Mouse (Mus musculus) heart, postnatal 36 days (tissue): Measurements from ENCODE around the gene Dctpp1. TPM values are rescaled to one million over a fixed set of nuclear protein-coding genes. Genes with fewer than 3 reads are reported as not detected.
A peak's percentile ranks its signal among the peaks of the same experiment; 100 is the strongest.

Source experiments
- DNase-seq, 2 experiments: peaks; one replicate each; pipeline ENCODE4 v3.0.0; 2021 to 2022
- intact Hi-C: fragments of 180-260 bp; cut with DNase I; formaldehyde crosslinking; loops from one replicate; pipeline ENCODE4 v1.15.1; 2025
- total RNA-seq, 2 experiments: library from RNA; stranded (reverse); gene quantifications; 2 replicates each; pipeline ENCODE4 v1.2.3; 2021

The Dctpp1 gene
- total RNA-seq = 10 to 100 TPM; 40.7 to 45.0 TPM

- intact Hi-C loops = loop anchor here (2.0 to 5.0 kb wide), 2 partner anchors 14 to 82 kb away; partner anchors contain the start of gene Sephs2
- peak; percentile 94 to 95 for DNase-seq
Observed at GRCm38 (mm10) chr7:127260309-127261111, at the start of gene Dctpp1. TSS of gene Dctpp1 (minus strand) at chr7:127260709.

- DNase-seq = no peak
- intact Hi-C loops = loop anchor here (1.0 to 5.0 kb wide), 2 partner anchors 97 to 188 kb away; partner anchors contain the start of gene Zfp764
Observed at GRCm38 (mm10) chr7:127309951-127310350, 49.4 kb upstream of the Dctpp1 start.

GRCm38 (mm10) chr7:127308887-127309286 is 48.4 kb upstream of the Dctpp1 start:
- intact Hi-C loops = loop anchor here (1.0 to 5.0 kb wide), 2 partner anchors 98 to 189 kb away; partner anchors contain the start of gene Zfp764
- peak; percentile 46 to 48 for DNase-seq

GRCm38 (mm10) chr7:127308431-127308830 is 47.9 kb upstream of the Dctpp1 start:
- intact Hi-C loops = loop anchor here (5.0 kb wide), 1 partner anchor 99 kb away; the partner anchor contains the start of gene Zfp764
- no peak for DNase-seq

DNA sequence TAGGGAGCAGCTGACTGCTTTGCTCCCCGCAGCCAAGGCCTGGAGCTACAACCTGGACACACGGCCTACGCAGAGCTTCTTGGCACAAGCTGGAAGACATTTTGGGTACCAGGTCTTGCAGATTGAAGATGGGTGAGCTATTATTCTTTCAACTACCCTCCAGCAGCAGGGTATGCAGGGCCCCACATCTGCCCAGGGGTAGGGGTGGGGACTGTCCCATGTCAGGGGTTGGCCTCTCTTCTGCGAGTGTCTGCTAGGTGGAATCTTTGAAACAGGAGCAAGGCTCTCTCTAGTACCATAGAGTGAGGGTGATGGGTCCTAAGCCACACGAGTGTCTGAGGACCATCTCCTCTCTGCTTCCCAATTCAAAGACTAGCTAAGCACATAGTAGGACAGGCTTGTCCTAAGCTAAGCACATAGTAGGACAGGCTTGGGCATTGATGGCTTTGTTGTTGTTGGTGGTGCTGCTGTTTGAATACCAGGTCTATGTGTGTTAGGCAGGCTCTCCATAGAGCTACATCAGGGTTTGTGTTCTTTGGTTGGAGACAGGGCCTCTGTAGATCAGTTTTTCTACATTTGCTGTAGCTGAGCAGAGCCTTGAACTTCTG is 37.2 kb upstream of the Dctpp1 start:
- intact Hi-C loops = no loop called here
- no peak for DNase-seq

GRCm38 (mm10) chr7:127296786-127297555 is 36.5 kb upstream of the Dctpp1 start:
- DNase-seq = no peak
- intact Hi-C loops = no loop called here

GRCm38 (mm10) chr7:127296098-127296497 is 35.6 kb upstream of the Dctpp1 start, which contains the start of gene Itgal:
TSS of gene Itgal (plus strand) at chr7:127296260.
- intact Hi-C loops = no loop called here
- no peak for DNase-seq

- DNase-seq = no peak
- intact Hi-C loops = no loop called here
Observed at GRCm38 (mm10) chr7:127290142-127290541, 29.6 kb upstream of the Dctpp1 start.

- intact Hi-C loops = no loop called here
- no peak for DNase-seq
Observed at GRCm38 (mm10) chr7:127289306-127289705, 28.8 kb upstream of the Dctpp1 start.

- intact Hi-C loops = no loop called here
- DNase-seq = no peak
Observed at GRCm38 (mm10) chr7:127287940-127288339, 27.4 kb upstream of the Dctpp1 start.

DNA sequence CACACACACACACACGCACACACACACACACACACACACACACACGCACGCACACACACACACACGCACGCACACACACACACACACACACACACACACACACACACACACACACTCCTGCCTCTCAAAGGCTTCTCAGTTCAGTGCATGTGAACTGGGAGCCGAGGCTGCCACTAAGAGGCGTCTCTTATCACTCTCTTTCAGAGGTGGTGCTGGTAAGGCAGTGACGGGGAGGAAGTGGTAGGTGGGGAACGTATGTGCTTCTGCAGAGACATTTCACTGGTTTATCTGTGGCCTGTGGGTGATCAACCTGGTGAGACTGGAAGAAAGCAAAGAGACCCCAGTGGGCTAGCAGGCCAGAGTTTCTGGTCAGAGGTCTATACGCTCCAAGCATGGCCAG is 24.6 kb upstream of the Dctpp1 start:
- no peak for DNase-seq
- intact Hi-C loops = no loop called here

GRCm38 (mm10) chr7:127282190-127282589 is 21.7 kb upstream of the Dctpp1 start:
- intact Hi-C loops = no loop called here
- DNase-seq = no peak

GRCm38 (mm10) chr7:127281114-127281513 is 20.6 kb upstream of the Dctpp1 start:
- DNase-seq = no peak
- intact Hi-C loops = no loop called here

- no peak for DNase-seq
- intact Hi-C loops = no loop called here
Observed at GRCm38 (mm10) chr7:127280092-127280491, 19.6 kb upstream of the Dctpp1 start.

DNA sequence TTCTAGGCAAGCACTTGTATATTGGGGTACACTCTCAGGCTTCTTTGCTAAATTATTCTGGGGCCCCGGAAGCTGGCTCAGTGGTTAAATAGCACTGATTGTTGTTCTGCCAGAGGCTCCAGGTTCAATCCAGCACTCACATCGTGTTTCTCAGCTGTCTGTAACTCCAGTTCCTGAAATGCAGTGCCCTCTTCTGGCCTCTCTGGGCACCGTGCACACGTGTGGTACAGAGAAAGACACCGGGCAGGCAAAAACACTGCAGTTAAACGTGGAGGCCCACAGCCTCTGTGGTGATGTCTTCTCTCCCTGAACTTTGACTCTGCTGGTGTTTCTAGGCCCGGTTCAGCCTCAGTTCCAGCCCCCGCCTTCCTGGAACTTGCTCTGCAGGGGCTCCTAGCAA is 17.8 kb upstream of the Dctpp1 start:
- intact Hi-C loops = no loop called here
- DNase-seq = no peak

DNA sequence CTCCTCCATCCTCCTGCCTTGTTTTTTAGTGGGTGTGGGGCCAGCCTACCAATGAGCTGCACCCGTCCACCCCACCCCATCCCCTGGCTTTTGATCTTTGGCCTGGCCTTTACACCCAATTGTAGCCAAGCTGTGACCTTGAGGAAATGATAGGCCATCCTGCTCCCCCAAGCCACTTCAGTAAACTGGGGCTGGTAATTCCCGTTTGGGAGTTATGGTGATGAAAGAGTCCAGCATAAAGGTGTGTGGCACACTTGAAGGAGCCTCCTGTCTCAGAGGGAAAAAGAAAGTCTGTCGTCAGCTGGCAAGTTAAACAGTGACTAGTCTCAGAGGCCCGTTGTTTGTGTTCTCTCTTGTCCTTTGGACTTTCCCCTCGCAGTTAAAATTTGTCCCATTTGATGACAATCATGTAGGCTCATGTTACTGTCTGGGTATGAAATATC is 16.0 kb upstream of the Dctpp1 start:
- DNase-seq = no peak
- intact Hi-C loops = no loop called here

DNA sequence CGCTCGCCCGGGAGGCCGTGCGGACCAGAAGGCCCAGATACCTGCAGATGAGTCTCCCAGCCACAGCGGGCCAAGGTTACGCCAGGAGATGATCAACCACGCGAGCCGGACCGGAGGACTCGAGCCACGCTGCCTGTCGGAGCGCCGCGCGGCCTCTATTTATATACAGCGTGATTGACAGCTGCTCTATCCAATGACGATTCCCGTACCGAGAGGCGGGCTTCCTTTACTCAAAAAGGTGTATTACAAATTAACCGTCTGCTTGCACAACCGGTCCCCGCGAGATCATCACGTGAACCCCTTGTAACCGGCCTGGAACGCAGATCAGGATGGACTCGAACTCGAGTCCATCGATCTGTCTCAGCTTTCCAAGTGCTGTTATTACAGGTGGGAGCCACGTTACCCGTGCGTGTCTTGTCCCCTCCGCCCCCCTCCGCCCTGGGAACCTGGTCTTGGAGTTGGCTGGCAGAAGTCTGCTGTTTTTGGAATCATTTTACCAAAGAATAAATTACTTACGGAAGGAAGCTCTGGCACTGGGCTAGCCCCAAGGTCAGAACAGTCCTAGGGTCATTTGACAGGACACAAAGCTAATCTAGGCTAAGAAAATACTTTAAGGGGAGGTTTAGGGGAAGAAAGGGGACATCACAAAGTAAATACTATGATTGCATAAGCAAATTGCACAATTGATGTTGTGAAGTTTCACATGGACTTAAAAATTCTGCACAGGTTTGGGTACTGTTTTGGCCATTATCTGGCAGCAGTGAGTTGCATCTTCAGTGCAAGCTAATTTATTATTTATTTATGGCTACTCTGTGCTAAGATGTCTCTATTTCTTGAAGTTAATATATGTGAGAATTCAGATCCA is 13.6 kb upstream of the Dctpp1 start, which contains the start of gene Sephs2:
TSS of gene Sephs2 (minus strand) at position 131 of the 865 bp plus-strand sequence.
- DNase-seq = peak; percentile 98
- intact Hi-C loops = loop anchor here (2.0 kb wide), 1 partner anchor 13 kb away; the partner anchor contains the start of gene Dctpp1

- no peak for DNase-seq
- intact Hi-C loops = no loop called here
Observed at GRCm38 (mm10) chr7:127273118-127273923, 12.8 kb upstream of the Dctpp1 start.

- no peak for DNase-seq
- intact Hi-C loops = no loop called here
Observed at GRCm38 (mm10) chr7:127272566-127272965, 12.1 kb upstream of the Dctpp1 start.
